Mouse (Mus musculus) CH12.LX (cell line): ENCODE results near the gene Glyr1.
A peak's percentile ranks its signal among the peaks of the same experiment; 100 is the strongest.

Experiments
- KAT2A ChIP-seq: IDR thresholded peaks from 2 replicates; pipeline ENCODE4 v1.6.1; 2012; ENCODE audit warnings: low read length, improper control_type of control experiment, inconsistent platforms; ENCODE audit not compliant: insufficient replicate concordance
- POLR2A ChIP-seq: IDR thresholded peaks from 2 replicates; pipeline ENCODE4 v1.6.1; 2011; ENCODE audit warnings: low read depth, mild to moderate bottlenecking, improper control_type of control experiment, low read length

- 0 out of 2 replicates have a peak, but pooled peaks have one; percentile 61 for TF ChIP-seq KAT2A
- TF ChIP-seq POLR2A: peak; percentile 85
Observed at GRCm38 (mm10) chr16:5013054-5013838, 36.4 kb downstream of the Glyr1 start, which contains the start of gene Rogdi.
